Mouse (Mus musculus) brain, embryonic 14.5 days (tissue): ENCODE data around the gene Myh6.

Experiments
- CTCF ChIP-seq: fragments of 200-500 bp; IDR thresholded peaks from 2 replicates; pipeline ENCODE4 v1.5.1; 2012; ENCODE audit warnings: inconsistent platforms, mild to moderate bottlenecking, moderate library complexity, borderline replicate concordance; ENCODE audit not compliant: insufficient read depth, insufficient read length; ENCODE audit errors: extremely low read depth
- POLR2A ChIP-seq: fragments of 200-500 bp; IDR thresholded peaks from 2 replicates; pipeline ENCODE4 v1.6.1; 2012; ENCODE audit warnings: mild to moderate bottlenecking, inconsistent platforms, borderline replicate concordance; ENCODE audit not compliant: poor library complexity, insufficient read depth, insufficient read length, severe bottlenecking; ENCODE audit errors: extremely low read depth

GRCm38 (mm10) chr14:54994136-54994868 lies 27.6 kb upstream of the Myh6 start, which contains the start of gene Myh7:
- TF ChIP-seq CTCF (no peak), POLR2A (no peak)
